Mouse (Mus musculus) CH12.LX (cell line): ENCODE results near the gene Phc2. TPM values are rescaled to one million over a fixed set of nuclear protein-coding genes. Genes with fewer than 3 reads are reported as not detected.

Source experiments
- DNase-seq: peaks from one replicate; pipeline ENCODE4 v3.0.0-alpha.2; 2013; ENCODE audit errors: extremely low read depth
- H3K27ac ChIP-seq: 2 replicates; pipeline ENCODE4 v1.5.1; 2012; ENCODE audit warnings: low read depth, mild to moderate bottlenecking, control low read depth, moderate library complexity; ENCODE audit not compliant: insufficient read depth
- H3K27me3 ChIP-seq: replicated peaks from 2 replicates; pipeline ENCODE3; 2012; ENCODE audit warnings: inconsistent platforms
- H3K36me3 ChIP-seq, 2 experiments: replicated peaks in 1 of 2; 2 replicates each; pipeline versions ENCODE3 to v1.6.1; 2012; ENCODE audit warnings: inconsistent platforms in 1 of 2, low read length in 1 of 2, mild to moderate bottlenecking in 1 of 2, mixed read lengths in 1 of 2, moderate library complexity in 1 of 2; ENCODE audit not compliant: control insufficient read depth in 1 of 2, insufficient read depth in 1 of 2
- H3K4me1 ChIP-seq, 2 experiments: 2 replicates each; pipeline ENCODE4 v1.6.1; 2012; ENCODE audit warnings: inconsistent platforms in 1 of 2, moderate library complexity in 1 of 2; ENCODE audit not compliant: insufficient read depth in 2 of 2, control insufficient read depth in 1 of 2
- H3K4me2 ChIP-seq: 2 replicates; pipeline ENCODE4 v1.6.1; 2012; ENCODE audit warnings: low read depth, mild to moderate bottlenecking, control low read depth; ENCODE audit not compliant: poor library complexity, insufficient read depth, severe bottlenecking
- H3K4me3 ChIP-seq, 3 experiments: fragments of 150-350 bp in 1 of 3; sonication (generic) in 1 of 3; replicated peaks in 1 of 3; 2 replicates each; pipeline versions ENCODE3 to v1.5.1; 2011 to 2012; ENCODE audit warnings: low read depth in 2 of 3, low read length in 2 of 3, mild to moderate bottlenecking in 2 of 3, moderate library complexity in 2 of 3, control low read depth in 1 of 3, improper control_type of control experiment in 1 of 3, inconsistent platforms in 1 of 3, mixed read lengths in 1 of 3; ENCODE audit not compliant: poor library complexity in 1 of 3
- H3K79me2 ChIP-seq: replicated peaks from 2 replicates; pipeline ENCODE4 v1.6.1; 2012; ENCODE audit warnings: mild to moderate bottlenecking, moderate library complexity; ENCODE audit not compliant: control insufficient read depth, poor library complexity, insufficient read depth, severe bottlenecking; ENCODE audit errors: extremely low read depth
- H3K9ac ChIP-seq: 2 replicates; pipeline ENCODE4 v1.6.1; 2012; ENCODE audit warnings: low read depth, mild to moderate bottlenecking, control low read depth, moderate library complexity; ENCODE audit not compliant: insufficient read depth
- H3K9me3 ChIP-seq: replicated peaks from 2 replicates; pipeline ENCODE3; 2012; ENCODE audit warnings: low read length, inconsistent platforms, mixed read lengths
- BHLHE40 ChIP-seq: IDR thresholded peaks from 2 replicates; pipeline ENCODE4 v1.6.1; 2011; ENCODE audit warnings: mild to moderate bottlenecking, low read depth, low read length, improper control_type of control experiment
- CHD1 ChIP-seq: IDR thresholded peaks from 2 replicates; pipeline ENCODE4 v1.6.1; 2012; ENCODE audit warnings: low read depth, low read length, improper control_type of control experiment, inconsistent platforms
- CHD2 ChIP-seq: IDR thresholded peaks from 2 replicates; pipeline ENCODE4 v1.6.1; 2011; ENCODE audit warnings: low read length, improper control_type of control experiment
- CTCF ChIP-seq, 2 experiments: IDR thresholded peaks in 1 of 2; conservative IDR thresholded peaks in 1 of 2; 2 replicates each; pipeline ENCODE4 v1.5.1; 2011 to 2012; ENCODE audit warnings: low read depth in 2 of 2, low read length in 2 of 2, improper control_type of control experiment in 1 of 2, inconsistent platforms in 1 of 2, mild to moderate bottlenecking in 1 of 2, moderate library complexity in 1 of 2
- EP300 ChIP-seq: IDR thresholded peaks from 2 replicates; pipeline ENCODE4 v1.6.1; 2011; ENCODE audit warnings: low read length, improper control_type of control experiment
- IRF4 ChIP-seq: IDR thresholded peaks from 2 replicates; pipeline ENCODE4 v1.6.1; 2014; ENCODE audit warnings: low read depth, mild to moderate bottlenecking, inconsistent platforms, low read length, improper control_type of control experiment
- JUND ChIP-seq: conservative IDR thresholded peaks from 2 replicates; pipeline ENCODE4 v1.6.1; 2011; ENCODE audit warnings: low read depth, low read length, improper control_type of control experiment
- MAFK ChIP-seq: IDR thresholded peaks from 2 replicates; pipeline ENCODE4 v1.6.1; 2011; ENCODE audit warnings: low read length, improper control_type of control experiment; ENCODE audit not compliant: insufficient replicate concordance
- MAZ ChIP-seq: IDR thresholded peaks from 2 replicates; pipeline ENCODE4 v1.6.1; 2012; ENCODE audit warnings: low read depth, mild to moderate bottlenecking, inconsistent platforms, low read length, improper control_type of control experiment, moderate library complexity
- MEF2A ChIP-seq: IDR thresholded peaks from 2 replicates; pipeline ENCODE4 v1.6.1; 2014; ENCODE audit warnings: low read depth, mild to moderate bottlenecking, inconsistent platforms, low read length, improper control_type of control experiment, borderline replicate concordance
- MXI1 ChIP-seq: IDR thresholded peaks from 2 replicates; pipeline ENCODE4 v1.6.1; 2011; ENCODE audit warnings: mild to moderate bottlenecking, low read depth, low read length, improper control_type of control experiment
- POLR2A ChIP-seq: IDR thresholded peaks from 2 replicates; pipeline ENCODE4 v1.6.1; 2011; ENCODE audit warnings: low read depth, mild to moderate bottlenecking, improper control_type of control experiment, low read length
- RAD21 ChIP-seq: IDR thresholded peaks from 2 replicates; pipeline ENCODE4 v1.6.1; 2011; ENCODE audit warnings: low read depth, mild to moderate bottlenecking, low read length, improper control_type of control experiment, moderate library complexity
- RCOR1 ChIP-seq: conservative IDR thresholded peaks from 2 replicates; pipeline ENCODE4 v1.6.1; 2012; ENCODE audit warnings: low read depth, mild to moderate bottlenecking, inconsistent platforms, low read length, improper control_type of control experiment
- SMC3 ChIP-seq: IDR thresholded peaks from 2 replicates; pipeline ENCODE4 v1.6.1; 2011; ENCODE audit warnings: low read depth, low read length, improper control_type of control experiment
- TBP ChIP-seq: conservative IDR thresholded peaks from 2 replicates; pipeline ENCODE4 v1.6.1; 2011; ENCODE audit warnings: low read depth, low read length, improper control_type of control experiment
- TCF12 ChIP-seq: IDR thresholded peaks from 2 replicates; pipeline ENCODE4 v1.6.1; 2014; ENCODE audit warnings: low read depth, mild to moderate bottlenecking, inconsistent platforms, low read length, improper control_type of control experiment
- UBTF ChIP-seq: IDR thresholded peaks from 2 replicates; pipeline ENCODE4 v1.6.1; 2012; ENCODE audit warnings: low read depth, mild to moderate bottlenecking, inconsistent platforms, low read length, improper control_type of control experiment, moderate library complexity
- USF2 ChIP-seq: conservative IDR thresholded peaks from 2 replicates; pipeline ENCODE4 v1.6.1; 2011; ENCODE audit warnings: low read depth, low read length, improper control_type of control experiment
- ZKSCAN1 ChIP-seq: IDR thresholded peaks from 2 replicates; pipeline ENCODE4 v1.6.1; 2012; ENCODE audit warnings: low read depth, inconsistent platforms, low read length, improper control_type of control experiment, borderline replicate concordance
- dilution Hi-C: fragments of 300-500 bp; cut with MboI; formaldehyde crosslinking; loops from 2 replicates; pipeline ENCODE4 v1.14.3; 2020; ENCODE audit warnings: low sequenced_read_pairs; ENCODE audit not compliant: extremely low pct_unique_long_range_greater_than_20kb, extremely low pct_ligation_motif_present
- in situ Hi-C: fragments of 300-500 bp; cut with MboI; formaldehyde crosslinking; loops from 3 replicates; pipeline ENCODE4 v1.14.3; 2019; ENCODE audit warnings: low sequenced_read_pairs, low pct_ligation_motif_present, low pct_unique_long_range_greater_than_20kb, mixed read lengths
- polyA plus RNA-seq: library from polyadenylated mRNA; unstranded; fragments of >175 nt; gene quantifications from 2 replicates; pipeline ENCODE4 v1.2.1, GENCODE M21; 2012; ENCODE audit warnings: low read depth; ENCODE audit not compliant: insufficient read length
- total RNA-seq, 2 experiments: library from RNA; depleted of rRNA; stranded (reverse); fragments of 300-350 nt in 1 of 2; fragments of >200 nt in 1 of 2; gene quantifications; 2 replicates each; pipeline ENCODE4 v1.2.3; 2012 to 2014

Phc2 gene
- total and polyA plus RNA-seq, 3 experiments: 24.1 to 53.2 (median 29.6) TPM

GRCm38 (mm10) chr4:128638265-128638923 lies 16.1 kb upstream of the Phc2 start:
- Histone ChIP-seq H3K79me2 (no peaks in the 10 kb centered on the region), H3K9ac (no peak overlapping the region), H3K9me3 (no peaks in the 10 kb centered on the region), H3K4me1 (no peaks in the 10 kb centered on the region), H3K27me3 (peaks cover 4% of the 10 kb centered on the region), H3K4me2 (no peak overlapping the region), H3K27ac (no peak overlapping the region), H3K4me3 (no peak overlapping the region), H3K36me3 (no peaks in the 10 kb centered on the region)
- TF ChIP-seq JUND: no peak
- TF ChIP-seq TBP: no peak
- no peak for TF ChIP-seq MXI1
- in situ Hi-C loops: no loop called here
- dilution Hi-C loops: no loop called here
- no peak for DNase-seq

- peaks cover 2% of the 10 kb centered on the region for H3K27me3 ChIP-seq
- no peaks in the 10 kb centered on the region for H3K79me2 ChIP-seq
- no peak overlapping the region for H3K9ac ChIP-seq
- H3K27ac ChIP-seq: no peak overlapping the region
- H3K9me3 ChIP-seq: no peaks in the 10 kb centered on the region
- dilution Hi-C loops: no loop called here
- no peak overlapping the region for H3K4me3 ChIP-seq
- no peak overlapping the region for H3K4me2 ChIP-seq
- H3K4me1 ChIP-seq: peaks cover 0 to 16% of the 10 kb centered on the region in 2 experiments; a peak in 2 of 4 replicates
- no peak for DNase-seq
- H3K36me3 ChIP-seq: no peaks in the 10 kb centered on the region
- in situ Hi-C loops: no loop called here
- no peak for TF ChIP-seq ZKSCAN1
- no peak for TF ChIP-seq RAD21
- TF ChIP-seq EP300: no peak
- TF ChIP-seq CHD2: no peak
- no peak for TF ChIP-seq USF2
- no peak for TF ChIP-seq CTCF (conservative IDR thresholded peaks at IDR 0.05 in 1 of 2, IDR thresholded peaks at IDR 0.05 in 1 of 2; ENCODE audit: low read depth in 2 of 2, low read length in 2 of 2)
- no peak for TF ChIP-seq MAZ
- TF ChIP-seq BHLHE40: no peak
- no peak for TF ChIP-seq MEF2A
- TF ChIP-seq TCF12: no peak
- no peak for TF ChIP-seq SMC3
- no peak for TF ChIP-seq MAFK
- TF ChIP-seq CHD1: no peak
- no peak for TF ChIP-seq RCOR1
- no peak for TF ChIP-seq IRF4
- no peak for TF ChIP-seq POLR2A
- TF ChIP-seq TBP: no peak
- no peak for TF ChIP-seq UBTF
Observed at GRCm38 (mm10) chr4:128641766-128642717, 12.5 kb upstream of the Phc2 start.
